Mouse (Mus musculus) heart, adult 18-20 months (tissue): ENCODE results near the gene Cdca7. TPM values are rescaled to one million over a fixed set of nuclear protein-coding genes. Genes with fewer than 3 reads are reported as not detected.

ENCODE experiments used
- total RNA-seq, 2 experiments: library from RNA; stranded (reverse); gene quantifications; 2 replicates each; pipeline ENCODE4 v1.2.3; 2021

Cdca7 gene
- total RNA-seq, 2 experiments from 2014 or later: 1.7 to 2.0 TPM

Other genes starting within 250 kb of the Cdca7 start
- gene Map3k20, start 190.5 kb upstream of the Cdca7 start, total RNA-seq: 100 to 1,000 TPM; 270 to 291 TPM